Mouse (Mus musculus) lung, adult 18-20 months (tissue): ENCODE data around the gene Rad51d.
"Not testable (repeated sequence)": the region's sequence is repeated elsewhere in the genome, so short reads cannot be mapped to it uniquely, and the experiment has no call there.

Experiments
- DNase-seq, 2 experiments: peaks; one replicate each; pipeline ENCODE4 v3.0.0; 2022; ENCODE audit warnings: mixed read lengths in 2 of 2

Gene Rad51d

DNA sequence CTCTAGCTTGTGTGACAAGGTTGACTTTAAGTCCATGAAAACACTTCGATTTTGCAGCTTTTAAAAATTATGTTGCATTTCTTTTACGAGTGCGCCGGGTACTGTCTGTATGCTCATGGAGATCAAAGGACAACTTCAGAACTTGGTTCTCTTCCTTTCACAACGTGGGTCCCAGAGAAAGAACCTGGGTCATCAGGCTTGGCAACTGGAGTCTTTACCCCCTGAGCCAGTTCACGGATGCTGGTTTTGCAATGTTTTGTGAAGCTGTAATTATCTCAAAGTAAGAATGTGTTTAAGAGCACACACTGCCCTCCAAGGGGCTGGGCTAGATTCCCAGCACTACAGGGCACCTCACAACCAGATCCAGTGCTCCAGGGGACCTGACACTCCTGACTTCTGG lies 36.3 kb downstream of the Rad51d start:
- no peak for DNase-seq

DNA sequence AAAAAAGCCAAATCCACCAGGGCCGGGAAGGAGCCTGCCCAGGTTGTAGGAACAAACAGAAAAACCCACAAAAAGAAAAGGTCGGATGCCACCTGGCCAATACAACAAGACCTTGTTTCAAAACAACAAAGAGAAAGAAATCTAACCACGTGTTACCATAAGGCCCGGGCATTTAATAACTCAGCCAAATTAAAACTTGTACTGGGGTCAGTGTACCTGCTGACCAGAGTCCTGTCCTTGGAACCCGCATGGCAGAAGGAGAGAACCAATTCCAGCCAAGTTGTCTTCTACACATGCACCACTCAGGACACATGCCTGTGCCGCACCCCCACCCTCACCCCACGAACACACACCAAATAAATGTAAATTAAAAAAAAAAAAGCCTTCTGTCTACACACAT lies 37.5 kb downstream of the Rad51d start:
- DNase-seq = no peak

DNA sequence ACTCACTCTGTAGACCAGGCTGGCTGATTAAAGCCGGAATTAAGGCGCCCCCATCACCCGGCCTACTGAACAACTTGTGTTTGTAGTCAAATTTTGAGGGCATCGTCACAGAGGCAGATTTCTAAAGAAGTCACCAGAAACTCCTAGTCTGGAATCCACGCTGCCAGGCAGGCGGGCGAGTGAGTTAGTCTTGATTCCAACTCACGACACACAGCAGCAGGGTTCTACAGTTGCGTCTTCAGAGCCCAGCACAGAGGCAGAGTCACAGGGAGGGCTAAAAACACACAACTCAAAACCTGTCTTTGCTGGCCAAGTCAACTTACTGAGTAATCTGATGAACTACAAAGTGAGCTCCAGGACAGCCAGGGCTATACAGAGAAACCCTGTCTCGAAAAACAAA lies 37.9 kb downstream of the Rad51d start:
- DNase-seq = no peak

DNA sequence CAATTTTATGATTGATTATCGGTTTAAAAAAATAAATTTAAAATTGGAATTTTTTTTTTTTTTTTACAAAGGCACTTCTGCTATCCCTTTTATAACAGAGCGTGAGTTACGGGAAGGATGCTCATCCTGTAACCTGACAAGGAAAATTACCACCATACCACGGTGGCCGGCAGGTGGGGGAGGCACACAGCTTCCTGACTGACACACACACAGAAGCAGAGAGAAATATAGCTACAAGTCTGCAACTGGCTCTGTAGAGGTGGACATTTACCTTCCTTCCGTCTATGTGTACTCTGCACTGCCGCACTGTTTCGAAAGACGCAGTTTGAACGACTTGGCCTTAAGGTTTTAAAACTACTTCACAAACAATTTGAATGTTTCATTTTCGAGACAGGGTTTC lies 38.3 kb downstream of the Rad51d start:
- no peak for DNase-seq

DNA sequence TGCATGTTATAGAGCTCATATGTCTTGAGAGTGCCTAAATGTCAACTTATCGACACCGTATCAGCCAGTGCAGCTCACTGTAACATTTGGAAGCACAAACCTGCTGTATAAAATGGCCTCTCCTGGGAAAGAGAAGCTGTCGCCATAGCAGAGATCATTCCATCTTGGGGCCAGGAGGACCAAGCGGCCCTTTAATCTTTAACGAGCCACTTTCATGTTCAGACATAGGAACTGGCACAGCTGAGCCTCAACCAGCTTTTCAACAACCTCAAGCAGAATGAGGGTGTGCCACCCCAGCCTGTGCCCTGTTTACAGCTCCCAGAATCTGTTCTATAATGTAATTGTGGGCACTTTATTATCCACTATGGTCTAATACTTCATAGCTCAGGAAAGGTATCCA lies 40.2 kb downstream of the Rad51d start:
- no peak for DNase-seq

DNA sequence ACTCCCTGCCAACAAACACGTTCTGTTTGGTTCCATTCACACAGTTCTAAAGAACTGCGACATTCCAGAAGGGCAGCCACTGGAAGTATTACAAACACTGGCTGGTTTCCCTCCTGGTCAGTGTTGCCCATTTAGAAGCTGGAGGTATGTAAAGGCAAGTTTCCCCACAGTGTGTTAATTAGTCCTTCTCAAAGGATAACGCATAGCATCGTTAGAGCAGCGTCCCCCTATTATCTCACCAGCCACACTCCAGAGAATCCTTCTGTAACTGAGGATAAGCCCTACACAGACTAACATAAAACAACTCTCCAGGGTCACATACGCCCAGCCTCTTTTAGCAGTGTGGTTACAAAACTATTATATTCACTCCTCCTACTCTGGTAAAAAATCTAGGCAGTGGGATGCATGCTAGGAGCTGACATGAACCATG lies 42.8 kb downstream of the Rad51d start:
- DNase-seq = no peak

DNA sequence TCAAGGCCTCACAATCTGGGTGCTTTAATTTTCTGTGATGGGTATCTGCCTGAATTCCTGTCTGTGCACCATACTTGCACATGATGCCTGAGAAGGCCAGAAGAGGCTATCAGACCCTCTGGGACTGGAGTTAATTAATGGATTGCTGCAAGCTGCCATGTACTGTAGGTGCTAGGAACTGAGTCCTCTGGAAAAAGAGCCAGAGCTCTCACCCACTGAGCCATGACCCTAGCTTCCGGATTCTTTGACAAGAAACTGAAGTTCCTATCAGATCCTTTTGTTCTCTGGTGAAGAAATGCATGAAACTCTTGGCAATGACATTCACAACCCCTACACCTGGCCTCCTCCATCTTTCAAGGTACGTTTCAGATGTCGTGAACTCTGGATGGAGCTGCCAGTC lies 43.5 kb downstream of the Rad51d start:
- DNase-seq = no peak

DNA sequence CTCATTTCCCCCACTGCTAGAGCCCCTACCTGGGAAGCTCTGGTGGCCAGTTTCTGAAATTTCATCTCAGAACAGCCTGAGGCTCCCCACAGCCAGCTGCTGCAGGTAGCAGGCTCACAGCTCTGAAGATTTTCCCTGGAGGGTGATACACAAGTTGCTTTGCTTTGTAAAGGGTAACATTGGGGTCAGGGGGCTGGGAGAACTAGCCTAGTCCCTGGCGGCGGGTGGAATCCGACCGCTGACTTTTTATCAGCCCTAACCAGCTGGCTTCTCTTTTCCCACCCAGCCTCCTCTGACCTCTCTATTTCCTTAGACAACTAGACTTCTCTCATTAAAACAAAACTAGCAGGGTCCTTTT lies 44.4 kb downstream of the Rad51d start:
- DNase-seq = no peak

DNA sequence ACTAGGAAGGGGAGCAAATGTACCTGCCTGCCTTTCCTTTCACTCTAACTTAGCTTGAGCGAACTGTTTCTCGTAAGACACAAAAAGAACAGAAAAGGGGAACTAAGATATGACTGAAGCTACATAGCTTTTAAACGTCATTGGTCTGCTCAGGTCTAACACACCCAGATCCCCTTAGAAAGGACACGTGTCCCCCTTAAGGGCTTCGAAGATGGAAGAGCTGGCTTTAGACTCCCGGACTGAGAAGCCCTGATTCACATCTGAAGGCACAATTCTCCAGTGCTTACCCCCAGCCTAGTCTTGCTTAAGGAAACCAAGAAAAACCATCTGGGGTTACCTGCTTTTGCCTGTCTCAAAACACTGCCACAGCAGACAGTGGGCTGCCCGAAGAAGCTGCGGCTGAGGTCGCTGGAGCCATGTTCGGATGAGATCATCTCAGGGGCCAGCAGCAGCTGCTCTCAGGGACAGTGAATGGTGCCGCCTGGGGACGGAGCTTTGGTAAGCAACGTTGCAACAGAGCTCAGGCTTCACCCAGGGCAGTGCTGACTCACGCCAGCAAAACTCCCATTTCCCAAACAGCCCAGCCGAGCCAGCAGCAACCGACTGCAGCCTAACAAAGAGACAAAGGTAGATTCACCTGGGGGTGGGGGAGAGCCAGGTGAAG lies 44.9 kb downstream of the Rad51d start:
- DNase-seq = peak; percentile 63 to 72

DNA sequence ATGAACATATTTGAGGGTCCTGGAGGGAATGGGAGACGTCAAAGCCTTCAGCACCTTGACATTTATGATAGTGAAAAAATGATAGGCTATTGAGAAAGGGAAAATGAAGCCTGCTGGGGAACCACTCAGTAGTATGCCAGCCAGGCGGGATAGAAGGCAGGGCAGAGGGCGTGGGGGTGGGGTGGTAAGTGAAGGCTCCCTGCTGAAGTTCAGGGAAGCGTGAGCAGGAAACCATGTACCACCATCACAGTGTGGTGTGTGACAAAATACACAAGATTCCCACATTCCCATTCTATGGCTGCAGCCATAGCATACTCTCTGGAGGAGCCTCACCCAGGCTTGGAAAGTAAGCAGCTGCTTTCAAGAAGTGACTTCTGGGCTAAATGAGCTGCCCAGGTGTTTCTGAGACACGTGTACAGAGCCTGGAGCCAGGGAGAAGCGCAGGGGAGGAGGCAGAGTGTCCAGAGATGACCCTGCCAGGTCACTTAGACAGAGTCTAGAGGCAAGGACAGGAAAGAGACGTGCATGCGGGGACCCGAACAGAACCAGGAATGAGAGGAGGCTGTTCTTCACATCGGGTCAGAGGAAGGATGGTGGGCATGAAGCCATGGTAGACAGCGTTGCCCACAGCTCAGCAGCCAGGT lies 45.5 kb downstream of the Rad51d start:
- no peak for DNase-seq

DNA sequence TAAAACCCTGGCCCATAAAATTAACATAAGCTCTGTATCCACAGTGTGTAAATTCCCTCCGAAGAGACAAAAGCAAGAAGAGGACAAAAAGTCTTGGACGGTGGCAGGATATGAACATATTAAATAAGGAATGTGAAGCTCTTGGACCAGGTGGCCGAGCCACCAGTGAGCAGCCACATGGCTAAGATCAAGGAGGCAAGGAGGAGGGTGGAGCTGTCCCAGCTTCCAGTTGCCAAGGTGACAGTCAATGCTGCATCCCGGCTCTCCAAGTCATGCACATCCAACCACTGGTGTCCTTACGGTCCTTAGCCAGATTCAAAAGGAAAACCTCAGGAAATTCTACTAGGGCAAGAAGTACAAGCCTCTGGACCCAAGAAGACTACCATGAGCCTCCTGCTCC lies 51.9 kb downstream of the Rad51d start:
- no peak for DNase-seq

DNA sequence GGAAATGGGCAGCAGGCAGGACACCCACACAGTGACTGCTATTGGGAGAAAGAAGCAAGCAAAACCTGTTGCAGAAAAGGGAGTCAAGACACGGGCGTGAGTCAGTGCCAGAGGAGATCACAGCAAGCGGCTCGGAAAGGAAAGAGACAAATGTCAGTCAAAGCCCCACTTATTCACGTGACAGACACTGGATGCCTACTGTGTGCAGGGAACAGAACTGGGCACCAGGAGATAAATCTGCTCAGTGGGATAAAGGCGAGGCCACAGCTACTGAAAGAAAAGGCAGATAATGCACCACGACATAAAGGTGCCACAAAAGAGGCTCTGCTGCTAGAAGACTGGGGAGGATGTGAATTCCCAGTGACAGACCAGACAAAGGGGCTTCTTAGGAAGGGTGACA lies 52.6 kb downstream of the Rad51d start:
- DNase-seq = no peak

DNA sequence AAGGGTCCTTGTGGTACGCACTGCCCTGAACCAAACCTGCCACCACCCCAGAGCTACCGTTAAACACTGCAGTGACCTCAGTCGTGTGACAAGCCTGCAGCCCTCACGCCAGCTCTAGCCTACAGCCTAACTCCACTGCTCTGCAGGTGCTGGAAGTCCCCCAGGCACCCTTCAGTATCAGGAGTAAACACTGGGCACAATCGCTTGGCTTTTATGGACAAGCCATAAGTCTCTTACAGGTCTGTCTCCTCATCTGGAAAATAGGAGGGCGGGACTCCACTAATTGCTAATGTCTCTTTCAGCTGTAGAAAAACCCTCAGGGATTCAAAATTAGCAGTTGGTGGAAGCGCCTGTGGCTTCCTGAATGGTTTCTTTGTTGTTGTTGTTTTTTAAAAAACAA lies 53.2 kb downstream of the Rad51d start:
- DNase-seq = no peak

DNA sequence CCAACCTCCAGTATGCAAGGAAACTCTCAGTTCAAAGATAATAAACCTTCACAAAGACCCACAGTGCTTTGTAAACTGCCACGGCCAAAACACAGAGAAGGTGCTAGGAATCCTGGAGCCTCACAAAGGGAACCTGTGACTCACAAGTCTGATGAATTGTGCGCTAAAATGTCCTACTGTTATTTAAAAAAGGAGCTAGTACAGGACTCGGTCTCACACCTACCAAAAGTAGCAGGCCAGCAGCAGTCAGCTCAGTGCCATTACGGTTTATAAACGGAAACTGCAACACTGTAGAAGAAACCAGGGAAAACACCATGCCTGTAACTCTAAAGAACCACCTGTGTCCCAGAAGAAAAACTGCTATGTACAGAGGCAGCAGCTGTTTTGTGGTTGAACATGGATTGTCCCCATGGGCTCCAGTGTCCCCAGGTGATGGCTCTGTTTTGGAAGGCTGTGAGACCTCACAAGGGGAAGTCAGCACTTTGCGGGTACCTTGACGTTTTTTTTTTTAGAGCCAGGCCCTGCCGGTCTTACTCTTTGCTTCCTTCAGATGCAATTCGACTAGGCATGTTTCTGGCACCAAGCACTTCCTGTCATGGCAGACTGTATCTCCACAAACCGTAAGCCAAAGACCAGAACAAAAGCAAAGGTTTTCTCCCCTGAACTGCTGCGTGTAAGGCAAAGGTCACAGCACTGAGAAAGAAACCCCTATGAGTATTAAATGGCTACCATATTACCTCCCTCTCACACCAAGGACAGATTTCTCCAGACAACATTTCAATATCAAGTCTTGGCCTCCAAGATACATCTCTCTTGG lies 54.6 kb downstream of the Rad51d start:
- no peak for DNase-seq

DNA sequence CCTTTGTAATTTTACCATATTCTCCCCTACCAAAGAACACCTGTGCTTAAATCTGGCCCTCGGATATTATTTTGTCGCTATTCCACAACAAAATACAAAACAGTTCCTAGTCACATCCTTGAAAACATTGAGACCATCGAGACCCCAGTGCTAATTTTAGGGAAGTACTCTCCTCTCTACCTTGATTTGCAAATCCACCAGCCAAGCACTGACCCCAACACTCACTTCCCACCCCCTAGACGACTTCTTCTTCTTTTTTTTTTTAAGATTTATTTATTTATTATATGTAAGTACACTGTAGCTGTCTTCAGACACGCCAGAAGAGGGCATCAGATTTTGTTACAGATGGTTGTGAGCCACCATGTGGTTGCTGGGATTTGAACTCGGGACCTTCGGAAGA lies 56.1 kb downstream of the Rad51d start:
- not testable (repeated sequence) for DNase-seq

DNA sequence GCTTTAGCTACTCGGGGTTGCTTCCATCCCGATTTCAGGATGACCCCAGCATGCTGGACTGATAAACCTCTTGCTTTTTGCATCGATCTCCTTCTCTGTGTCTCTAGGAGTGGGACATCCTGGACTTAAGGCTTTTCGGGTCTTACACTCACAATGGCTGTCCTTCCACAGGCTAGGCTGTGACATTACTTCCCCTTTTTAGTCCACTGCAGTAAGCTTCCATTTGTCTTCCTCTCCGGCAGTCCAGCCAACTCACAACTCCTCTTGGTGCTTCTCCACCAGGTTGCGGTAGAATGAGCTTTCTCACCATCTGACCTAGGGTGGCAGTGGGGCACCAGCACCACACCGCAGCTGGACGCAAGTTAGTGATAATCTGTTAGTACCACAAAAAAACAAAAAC lies 56.5 kb downstream of the Rad51d start:
- DNase-seq = no peak

DNA sequence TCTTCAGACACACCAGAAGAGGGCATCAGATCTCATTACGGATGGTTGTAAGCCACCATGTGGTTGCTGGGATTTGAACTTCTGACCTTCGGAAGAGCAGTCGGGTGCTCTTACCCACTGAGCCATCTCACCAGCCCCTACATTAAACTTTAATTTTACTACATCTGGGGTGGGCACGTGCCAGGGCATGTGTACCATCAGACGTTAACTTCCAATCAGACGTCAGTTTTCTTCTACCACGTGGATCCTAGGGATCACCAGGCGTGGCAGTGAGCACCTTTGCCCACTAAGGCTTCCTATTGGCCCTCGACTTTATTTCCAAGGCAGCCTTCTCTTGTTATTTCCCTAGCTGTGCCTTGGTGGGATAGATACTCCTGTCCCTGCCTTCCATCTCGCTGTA lies 58.0 kb downstream of the Rad51d start:
- DNase-seq = not testable (repeated sequence)

DNA sequence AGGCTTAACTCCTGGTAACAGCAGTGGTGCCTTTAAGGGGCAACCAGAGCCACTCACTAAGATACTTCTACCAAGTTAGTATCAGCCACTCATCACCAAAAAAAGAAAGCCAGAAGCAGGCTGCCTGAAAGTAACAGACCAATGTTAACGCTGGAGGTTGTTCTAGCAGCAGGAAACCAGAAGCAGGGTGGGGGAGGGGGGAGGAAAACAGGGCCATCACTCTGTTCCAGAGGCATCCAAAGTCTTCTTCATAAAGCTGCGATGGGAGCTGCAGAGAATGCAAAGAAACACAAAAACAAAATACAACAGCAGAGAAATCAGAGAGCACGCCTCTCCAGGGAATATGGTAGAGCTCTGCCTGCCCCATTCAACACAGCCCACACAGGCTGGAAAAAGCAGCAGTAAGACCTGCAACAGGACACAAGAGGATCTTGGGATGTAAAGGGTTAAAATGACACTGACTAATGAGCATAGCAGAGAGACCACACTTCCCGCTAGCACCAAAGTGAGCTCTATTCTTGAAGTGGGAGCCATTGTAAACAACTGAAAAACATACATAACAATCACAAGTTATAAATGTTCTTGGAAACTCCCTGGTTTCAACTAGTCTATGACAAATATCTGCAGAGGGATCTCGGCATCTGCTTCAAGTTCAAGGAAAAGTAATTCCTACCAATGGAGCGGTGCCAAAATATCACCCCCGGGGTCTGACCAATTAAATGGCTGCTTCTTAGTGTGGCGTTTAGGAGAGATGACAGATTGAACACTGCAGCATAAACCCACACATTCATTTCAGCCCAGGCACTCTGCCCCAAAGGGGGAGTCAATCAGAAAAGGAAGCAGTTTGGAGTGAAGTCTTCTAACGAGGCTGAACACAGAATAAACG lies 59.2 kb downstream of the Rad51d start:
- no peak for DNase-seq

DNA sequence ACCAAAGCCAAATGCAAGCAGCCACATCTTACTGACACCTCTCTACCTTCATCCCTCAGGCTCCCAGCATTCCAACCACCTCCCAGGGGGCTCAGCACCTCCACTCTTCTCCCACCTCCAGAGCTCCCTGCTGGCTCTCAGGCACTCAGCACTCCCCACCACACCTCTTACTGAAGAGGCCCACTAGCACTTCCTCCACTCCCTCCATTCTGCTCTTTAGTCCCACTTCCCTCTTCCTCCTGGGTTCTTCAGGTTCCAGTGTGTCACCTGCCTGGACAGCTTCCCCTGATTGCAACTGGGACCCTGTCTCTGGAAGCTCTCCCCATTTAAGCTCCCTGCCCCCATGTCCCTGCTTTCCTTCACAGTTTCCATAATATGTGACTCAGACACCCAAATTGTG lies 63.6 kb downstream of the Rad51d start:
- no peak for DNase-seq
